17 mouse cellular contexts compared by ENCODE assay signal in genomic region chr11:121685491-121686001, GRCm38 (mm10). TPM values are rescaled to one million over a fixed set of nuclear protein-coding genes. Genes with fewer than 3 reads are reported as not detected.
DNase-seq lines count a peak whose midpoint lies in the region; ATAC-seq lines count a peak whose summit lies in the region.
"Had no signal": no experiment of that assay in that cellular context is flagged by ENCODE, and none has a peak within 500 bp of the region (broad histone marks: within the 10 kb centered on the region; RNA-seq: fewer than 3 reads in every experiment).

No protein-coding gene starts in this region.

- no peak for DNase-seq in kidney, adult 11 months
- peak; percentile 50 for DNase-seq in adipocyte (ENCODE audit: low spot score)
- peak; percentile 46 to 48 for DNase-seq in adrenal gland, postnatal 36 days
- DNase-seq in right cerebral cortex, postnatal 4 days, result no peak
- DNase-seq: cerebellum, postnatal 36 days; right cerebral cortex, postnatal 14 days had no signal

- H3K4me3 ChIP-seq in kidney, embryonic 15.5 days (replicated peaks), result no peak overlapping the region
- H3K4me3 ChIP-seq in liver, embryonic 16.5 days (ENCODE audit: low read depth, low read length), result no peak overlapping the region
- H3K4me3 ChIP-seq: embryonic facial prominence, embryonic 12.5 days; forebrain, embryonic 12.5 days; hindbrain, embryonic 12.5 days; limb, embryonic 12.5 days; stomach, embryonic 15.5 days had no signal

- no peaks in the 10 kb centered on the region for H3K36me3 ChIP-seq in kidney, embryonic 15.5 days
- H3K36me3 ChIP-seq in liver, embryonic 16.5 days (ENCODE audit: control insufficient read depth, insufficient read depth), result no peaks in the 10 kb centered on the region
- H3K36me3 ChIP-seq: embryonic facial prominence, embryonic 12.5 days; forebrain, embryonic 12.5 days; hindbrain, embryonic 12.5 days; limb, embryonic 12.5 days; stomach, embryonic 15.5 days had no signal

- no peak overlapping the region for H3K4me2 ChIP-seq in kidney, embryonic 15.5 days
- H3K4me2 ChIP-seq in liver, embryonic 16.5 days (ENCODE audit: low read depth, low read length), result no peak overlapping the region
- H3K4me2 ChIP-seq: embryonic facial prominence, embryonic 12.5 days; forebrain, embryonic 12.5 days; heart, embryonic 11.5 days; hindbrain, embryonic 12.5 days; limb, embryonic 12.5 days; stomach, embryonic 15.5 days had no signal

- H3K9ac ChIP-seq in kidney, embryonic 15.5 days, result no peak overlapping the region
- no peak overlapping the region for H3K9ac ChIP-seq in liver, embryonic 16.5 days (ENCODE audit: low read depth, low read length)
- H3K9ac ChIP-seq: embryonic facial prominence, embryonic 12.5 days; forebrain, embryonic 12.5 days; hindbrain, embryonic 12.5 days; limb, embryonic 12.5 days; stomach, embryonic 15.5 days had no signal

- peak; percentile 48; the same call in 1 of the 2 replicates for ATAC-seq in kidney, embryonic 15.5 days (replicated peaks; ENCODE audit: low FRiP score)
- peak; percentile 17; the same call in 1 of the 2 replicates for ATAC-seq in liver, embryonic 16.5 days (ENCODE audit: low read depth)
- ATAC-seq in monocyte, adult 5-6 weeks (replicated peaks; ENCODE audit: insufficient number of reproducible peaks, low FRiP score, low TSS enrichment, poor library complexity, severe bottlenecking), result no peak
- ATAC-seq in cerebellum, adult (ENCODE audit: insufficient number of reproducible peaks, low FRiP score, low TSS enrichment), result no peak
- ATAC-seq: intestine, postnatal 0 days had no signal

- H3K27me3 ChIP-seq in kidney, embryonic 15.5 days, result no peaks in the 10 kb centered on the region
- no peaks in the 10 kb centered on the region for H3K27me3 ChIP-seq in liver, embryonic 16.5 days (ENCODE audit: control insufficient read depth, insufficient read depth, low read depth, low read length)
- H3K27me3 ChIP-seq: embryonic facial prominence, embryonic 12.5 days; forebrain, embryonic 12.5 days; hindbrain, embryonic 12.5 days; limb, embryonic 12.5 days; stomach, embryonic 15.5 days had no signal

- no peaks in the 10 kb centered on the region for H3K9me3 ChIP-seq in kidney, embryonic 15.5 days (replicated peaks)
- H3K9me3 ChIP-seq in liver, embryonic 16.5 days (replicated peaks; ENCODE audit: control insufficient read depth, low read length), result no peaks in the 10 kb centered on the region
- H3K9me3 ChIP-seq: embryonic facial prominence, embryonic 12.5 days; forebrain, embryonic 12.5 days; hindbrain, embryonic 12.5 days; limb, embryonic 12.5 days; stomach, embryonic 15.5 days had no signal

- WGBS in kidney, embryonic 15.5 days, result 56% methylated on average over 6 of the region's 6 CpGs
- 49% methylated on average over 6 of the region's 6 CpGs for WGBS in liver, embryonic 16.5 days (ENCODE audit: insufficient replicate concordance)

- H3K27ac ChIP-seq in kidney, embryonic 15.5 days, result peak overlapping the region; percentile 64; the same call in 1 of the 2 replicates
- H3K27ac ChIP-seq in liver, embryonic 16.5 days (ENCODE audit: low read length), result no peak overlapping the region
- H3K27ac ChIP-seq: embryonic facial prominence, embryonic 12.5 days; forebrain, embryonic 12.5 days; hindbrain, embryonic 12.5 days; limb, embryonic 12.5 days; stomach, embryonic 15.5 days had no signal

- H3K4me1 ChIP-seq in kidney, embryonic 15.5 days, result peaks cover 22% of the 10 kb centered on the region
- H3K4me1 ChIP-seq in liver, embryonic 16.5 days (ENCODE audit: control insufficient read depth, low read depth, low read length), result no peaks in the 10 kb centered on the region
- H3K4me1 ChIP-seq: forebrain, embryonic 12.5 days; hindbrain, embryonic 12.5 days; stomach, embryonic 15.5 days had no signal

RNA-seq across cellular contexts. Expression of gene B3gntl1, which starts 12.6 kb away (rescaled TPM):
- polyA plus RNA-seq in kidney, embryonic 15.5 days (2015; fragmentation: Nextera tagmentation; extraction: Ambion mirVana), result 7.0 and 8.0 TPM in 2 replicates
- 10 to 100 TPM in 1 of 2 experiments, 1 to 10 TPM in 1; 6.8 to 11.9 TPM for total RNA-seq in adrenal gland, postnatal 36 days (2021)
- 1.2 and 1.8 TPM in 2 replicates for polyA plus RNA-seq in liver, embryonic 16.5 days (2015; fragmentation: Nextera tagmentation; extraction: Ambion mirVana)
- 9.2 to 22.9 TPM (median 13.1 TPM) in 3 replicates for total RNA-seq in monocyte, adult 5-6 weeks (2017)

RNA-seq across cellular contexts. Expression of gene Metrnl, which starts 15.8 kb away (rescaled TPM):
- 23.3 and 24.2 TPM in 2 replicates for polyA plus RNA-seq in kidney, embryonic 15.5 days (2015; fragmentation: Nextera tagmentation; extraction: Ambion mirVana)
- total RNA-seq in adrenal gland, postnatal 36 days (2021), result 10 to 100 TPM; 36.4 to 37.6 TPM
- polyA plus RNA-seq in liver, embryonic 16.5 days (2015; fragmentation: Nextera tagmentation; extraction: Ambion mirVana), result 4.1 and 4.2 TPM in 2 replicates
- 262 to 469 TPM (median 399 TPM) in 3 replicates for total RNA-seq in monocyte, adult 5-6 weeks (2017)

Comparison
In these comparisons a context has a peak if more than half of its experiments do, and no peak if none do; other contexts are left out.
1. ATAC-seq: peak in kidney, embryonic 15.5 days (single experiment) and liver, embryonic 16.5 days (single experiment); none in monocyte, adult 5-6 weeks (single experiment) and cerebellum, adult (single experiment).
2. DNase-seq: peak in adipocyte (single experiment) and adrenal gland, postnatal 36 days (2 of 2); none in kidney, adult 11 months (single experiment) and right cerebral cortex, postnatal 4 days (single experiment).